Mouse (Mus musculus) activated CD4-positive, CD25-positive, alpha-beta regulatory T cell, adult 9 weeks (primary cell): ENCODE measurements around the gene Vmn1r30. TPM values are rescaled to one million over a fixed set of nuclear protein-coding genes. Genes with fewer than 3 reads are reported as not detected.

Experiments
- polyA plus RNA-seq: library from polyadenylated mRNA; unstranded; fragments of 100-300 nt; shearing (Covaris generic); gene quantifications from one replicate; pipeline ENCODE4 v1.2.1, GENCODE M21; 2017

Vmn1r30 gene
- polyA plus RNA-seq: not detected

DNA sequence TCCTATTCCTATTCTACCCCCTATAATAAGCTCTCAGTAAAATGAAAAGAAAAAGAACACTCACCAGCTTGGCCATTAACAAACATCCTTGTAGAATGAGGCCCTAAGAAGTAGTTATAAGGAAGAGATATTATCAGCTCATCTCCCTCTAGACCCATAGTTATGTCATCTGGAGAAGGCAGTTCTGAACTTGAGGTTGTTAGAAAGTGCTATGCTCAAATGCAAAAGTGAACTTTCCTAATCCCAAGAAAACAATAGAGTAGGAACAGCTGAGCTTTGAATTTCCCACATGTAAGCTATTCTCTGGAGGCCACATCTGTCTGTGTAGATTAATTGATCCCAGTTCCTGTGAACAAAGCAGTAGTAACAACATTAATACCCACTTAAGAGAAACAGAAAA is at the start of gene Vmn1r30:
Vmn1r30 (minus strand) TSS at position 101 of the 400 bp plus-strand sequence.

DNA sequence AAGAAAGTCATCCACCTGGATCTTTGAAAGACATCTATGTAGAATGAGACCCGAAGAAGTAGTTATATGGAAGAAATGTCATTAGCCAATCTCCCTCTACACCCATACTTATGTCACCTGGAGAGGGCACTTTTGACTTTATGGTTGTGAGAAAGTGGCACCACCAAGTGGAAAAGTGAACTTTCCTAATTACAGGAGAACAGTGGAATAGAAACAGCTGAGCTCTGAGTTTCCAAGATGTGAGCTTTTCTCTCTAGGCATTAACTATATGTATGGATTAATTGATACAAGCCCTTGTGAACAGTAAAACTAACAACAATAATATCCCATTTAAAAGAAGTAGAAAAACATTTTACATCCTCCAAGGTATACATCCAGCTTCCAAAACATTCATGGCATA is 32.0 kb upstream of the Vmn1r30 start, which contains the start of gene Vmn1r31:
Vmn1r31 (minus strand) TSS at position 101 of the 400 bp plus-strand sequence.

Other genes starting within 250 kb of the Vmn1r30 start
- gene Vmn1r27, start 224.6 kb downstream of the Vmn1r30 start, polyA plus RNA-seq: not detected
- gene Vmn1r28, start 181.3 kb downstream of the Vmn1r30 start, polyA plus RNA-seq: 0.02 TPM
- not detected for gene Vmn1r29, start 141.8 kb downstream of the Vmn1r30 start, polyA plus RNA-seq
- gene Vmn1r31, start 31.9 kb upstream of the Vmn1r30 start, polyA plus RNA-seq: not detected
- gene Abcg2, start 141.1 kb upstream of the Vmn1r30 start, polyA plus RNA-seq: 23.4 TPM